Mouse (Mus musculus) cortical plate, adult 2 months (tissue): ENCODE results near the gene Tbata. TPM values are rescaled to one million over a fixed set of nuclear protein-coding genes. Genes with fewer than 3 reads are reported as not detected.

Source experiments
- H3K27ac ChIP-seq: fragments of 200-500 bp; 2 replicates; pipeline ENCODE4 v1.5.1; 2012; ENCODE audit warnings: low read length, control low read depth, inconsistent platforms; ENCODE audit not compliant: insufficient read depth
- H3K4me1 ChIP-seq: fragments of 200-500 bp; 2 replicates; pipeline ENCODE4 v1.6.1; 2011; ENCODE audit warnings: low read length; ENCODE audit not compliant: control insufficient read depth, insufficient read depth
- H3K4me3 ChIP-seq: fragments of 200-500 bp; 2 replicates; pipeline ENCODE4 v1.5.1; 2011; ENCODE audit warnings: mild to moderate bottlenecking, low read length, control low read depth; ENCODE audit not compliant: insufficient read depth
- CTCF ChIP-seq: fragments of 200-500 bp; IDR thresholded peaks from 2 replicates; pipeline ENCODE4 v1.5.1; 2011; ENCODE audit warnings: mild to moderate bottlenecking, control low read depth, low read length; ENCODE audit not compliant: insufficient read depth; ENCODE audit errors: extremely low read depth
- POLR2A ChIP-seq: fragments of 200-500 bp; IDR thresholded peaks from 2 replicates; pipeline ENCODE4 v1.6.1; 2011; ENCODE audit warnings: mild to moderate bottlenecking, low read length, control low read depth; ENCODE audit not compliant: insufficient read depth; ENCODE audit errors: extremely low read depth
- polyA plus RNA-seq: library from polyadenylated mRNA; depleted of rRNA; stranded (reverse); fragments of >200 nt; gene quantifications from 2 replicates; pipeline ENCODE4 v1.2.3, GENCODE M21; 2012; rRNA removed

Tbata gene
- 5.1 and 6.8 TPM in 2 replicates for polyA plus RNA-seq

- TF ChIP-seq CTCF: no peak
- no peak for TF ChIP-seq POLR2A
- Histone ChIP-seq H3K4me1 (no peaks in the 10 kb centered on the region), H3K27ac (no peak within 1 kb of the TSS), H3K4me3 (no peak within 1 kb of the TSS)
Measured at GRCm38 (mm10) chr10:61171654-61172053, at the start of gene Tbata. Gene Tbata (plus strand): TSS chr10:61171954.

- Histone ChIP-seq H3K4me3 (no peak overlapping the region), H3K4me1 (no peaks in the 10 kb centered on the region), H3K27ac (no peak overlapping the region)
- TF ChIP-seq CTCF (no peak), POLR2A (no peak)
Measured at GRCm38 (mm10) chr10:61123276-61123913, 48.4 kb upstream of the Tbata start.

- TF ChIP-seq POLR2A (no peak), CTCF (no peak)
- H3K4me3 ChIP-seq: no peak overlapping the region
- no peaks in the 10 kb centered on the region for H3K4me1 ChIP-seq
- no peak overlapping the region for H3K27ac ChIP-seq
Measured at GRCm38 (mm10) chr10:61124462-61124861, 47.3 kb upstream of the Tbata start.

GRCm38 (mm10) chr10:61128701-61129365 lies 42.9 kb upstream of the Tbata start:
- TF ChIP-seq POLR2A (no peak), CTCF (no peak)
- Histone ChIP-seq H3K4me1 (no peaks in the 10 kb centered on the region), H3K4me3 (no peak overlapping the region), H3K27ac (no peak overlapping the region)

- H3K4me1 ChIP-seq: no peaks in the 10 kb centered on the region
- no peak for TF ChIP-seq CTCF
- no peak for TF ChIP-seq POLR2A
- no peak overlapping the region for H3K27ac ChIP-seq
- H3K4me3 ChIP-seq: no peak overlapping the region
Measured at GRCm38 (mm10) chr10:61130959-61131358, 40.8 kb upstream of the Tbata start.

- TF ChIP-seq POLR2A: no peak
- TF ChIP-seq CTCF: no peak
- no peak overlapping the region for H3K27ac ChIP-seq
- H3K4me1 ChIP-seq: no peaks in the 10 kb centered on the region
- no peak overlapping the region for H3K4me3 ChIP-seq
Measured at GRCm38 (mm10) chr10:61134041-61134440, 37.7 kb upstream of the Tbata start.

GRCm38 (mm10) chr10:61135226-61135839 lies 36.4 kb upstream of the Tbata start:
- Histone ChIP-seq H3K27ac (no peak overlapping the region), H3K4me1 (no peaks in the 10 kb centered on the region), H3K4me3 (no peak overlapping the region)
- no peak for TF ChIP-seq POLR2A
- no peak for TF ChIP-seq CTCF

GRCm38 (mm10) chr10:61137567-61137966 lies 34.2 kb upstream of the Tbata start:
- no peaks in the 10 kb centered on the region for H3K4me1 ChIP-seq

GRCm38 (mm10) chr10:61143343-61143742 lies 28.4 kb upstream of the Tbata start:
- Histone ChIP-seq H3K4me3 (no peak overlapping the region), H3K4me1 (no peaks in the 10 kb centered on the region; the same call in 1 of the 2 replicates)
- no peak for TF ChIP-seq CTCF
- TF ChIP-seq POLR2A: no peak

More at GRCm38 (mm10) chr10:61137567-61137966, 34.2 kb upstream of the Tbata start:
- no peak overlapping the region for H3K27ac ChIP-seq
- no peak overlapping the region for H3K4me3 ChIP-seq
- TF ChIP-seq CTCF (no peak), POLR2A (no peak)

GRCm38 (mm10) chr10:61145766-61146118 lies 26.0 kb upstream of the Tbata start:
- TF ChIP-seq CTCF (no peak), POLR2A (no peak)
- no peak overlapping the region for H3K27ac ChIP-seq
- peak overlapping the region; percentile 95 for H3K4me3 ChIP-seq
- H3K4me1 ChIP-seq: no peaks in the 10 kb centered on the region; the same call in 1 of the 2 replicates

More at GRCm38 (mm10) chr10:61143343-61143742, 28.4 kb upstream of the Tbata start:
- H3K27ac ChIP-seq: no peak overlapping the region
